Mouse (Mus musculus) left cerebral cortex, postnatal 25 days (tissue): ENCODE measurements around the gene Bnip3. TPM values are rescaled to one million over a fixed set of nuclear protein-coding genes. Genes with fewer than 3 reads are reported as not detected.

Experiments
- DNase-seq, 2 experiments: peaks; one replicate each; pipeline ENCODE4 v3.0.0; 2022; ENCODE audit warnings: low spot score in 2 of 2, mixed read lengths in 1 of 2
- intact Hi-C: fragments of 180-260 bp; cut with DNase I; formaldehyde crosslinking; loops from one replicate; pipeline ENCODE4 v1.15.1; 2025
- total RNA-seq, 2 experiments: library from RNA; stranded (reverse); gene quantifications; 2 replicates each; pipeline ENCODE4 v1.2.3; 2021

The Bnip3 gene
- total RNA-seq, 2 experiments from 2014 or later: 132 to 139 TPM

- intact Hi-C loops: loop anchor here (2.0 kb wide), 1 partner anchor 61 kb away; the partner anchor contains the start of gene Bnip3
- DNase-seq: no peak
Measured at GRCm38 (mm10) chr7:138847316-138848027, 61.8 kb downstream of the Bnip3 start.

GRCm38 (mm10) chr7:138846502-138846991 lies 62.8 kb downstream of the Bnip3 start:
- intact Hi-C loops: loop anchor here (2.0 kb wide), 1 partner anchor 62 kb away; the partner anchor contains the start of gene Bnip3
- peak; percentile 32 to 38 for DNase-seq

GRCm38 (mm10) chr7:138845544-138846391 lies 63.6 kb downstream of the Bnip3 start, which contains the start of the genes Ppp2r2d and Mapk1ip1:
Gene Ppp2r2d, plus strand, starts transcription at chr7:138846079.
Gene Mapk1ip1, minus strand, starts transcription at chr7:138846273.
- intact Hi-C loops: loop anchor here (2.0 kb wide), 1 partner anchor 63 kb away; the partner anchor contains the start of gene Bnip3
- peak; percentile 95 to 96 for DNase-seq

GRCm38 (mm10) chr7:138845111-138845510 lies 64.2 kb downstream of the Bnip3 start:
- DNase-seq: no peak
- intact Hi-C loops: no loop called here

- intact Hi-C loops: no loop called here
- no peak for DNase-seq
Measured at GRCm38 (mm10) chr7:138843421-138843820, 65.9 kb downstream of the Bnip3 start.

- intact Hi-C loops: loop anchor here (2.0 kb wide), 1 partner anchor 83 kb away; no protein-coding TSS in a partner anchor
- no peak for DNase-seq
Measured at GRCm38 (mm10) chr7:138841436-138842151, 67.7 kb downstream of the Bnip3 start.

Other genes starting within 250 kb of the Bnip3 start
- gene Ppp2r2d, start 63.4 kb downstream of the Bnip3 start, total RNA-seq: 10 to 100 TPM; 71.0 to 73.5 TPM
- gene Mapk1ip1, start 63.2 kb downstream of the Bnip3 start, total RNA-seq: 10 to 100 TPM; 37.7 to 43.1 TPM
- gene Jakmip3, start 31.2 kb upstream of the Bnip3 start, total RNA-seq: 10 to 100 TPM; 43.0 to 52.4 TPM
- 10 to 100 TPM; 57.7 to 62.6 TPM for gene Dpysl4, start 176.5 kb upstream of the Bnip3 start, total RNA-seq